Mouse (Mus musculus) cerebellum, postnatal 4 days (tissue): ENCODE results near the gene Srprb.
A peak's percentile ranks its signal among the peaks of the same experiment; 100 is the strongest.

Experiments
- DNase-seq, 2 experiments: peaks; one replicate each; pipeline ENCODE4 v3.0.0; 2022; ENCODE audit warnings: low spot score in 2 of 2, mixed read lengths in 1 of 2

The Srprb gene

DNA sequence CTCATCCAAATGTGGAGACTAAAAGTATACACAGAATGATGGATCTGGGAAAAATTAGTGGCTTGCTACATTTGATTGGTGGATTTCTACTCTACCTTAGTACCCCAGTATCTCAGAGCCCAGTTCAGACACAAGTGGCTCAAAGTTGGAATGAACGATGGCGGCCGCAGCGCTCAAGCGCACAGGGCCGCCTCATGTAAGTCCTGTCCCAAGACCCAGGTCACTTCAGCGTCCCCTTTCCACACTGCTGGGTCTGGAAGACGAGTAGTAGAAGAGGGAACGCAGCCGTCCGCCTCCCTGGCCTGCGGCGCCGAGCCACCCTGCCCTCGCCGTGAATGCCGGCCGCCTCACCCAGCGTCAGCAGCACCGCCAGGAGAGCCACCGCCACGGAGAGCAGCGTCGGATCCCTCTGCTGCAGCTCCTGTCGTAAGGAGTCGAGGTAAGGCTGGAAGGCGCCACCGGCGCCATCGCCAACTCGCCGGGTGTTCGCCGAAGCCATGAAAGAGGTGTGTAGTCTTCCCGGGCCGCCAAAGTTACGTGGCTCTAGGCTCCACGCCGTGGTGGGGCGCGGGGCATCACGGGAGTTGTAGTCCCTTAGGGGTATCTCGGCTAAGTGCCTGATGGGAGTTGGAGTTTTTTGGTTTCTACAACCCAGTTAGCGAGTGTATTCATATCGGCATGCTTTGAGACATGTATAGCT is at the start of gene Srprb:
Srprb (minus strand) TSS at position 577 of the 700 bp plus-strand sequence.
- DNase-seq, result peak; percentile 84 to 90

DNA sequence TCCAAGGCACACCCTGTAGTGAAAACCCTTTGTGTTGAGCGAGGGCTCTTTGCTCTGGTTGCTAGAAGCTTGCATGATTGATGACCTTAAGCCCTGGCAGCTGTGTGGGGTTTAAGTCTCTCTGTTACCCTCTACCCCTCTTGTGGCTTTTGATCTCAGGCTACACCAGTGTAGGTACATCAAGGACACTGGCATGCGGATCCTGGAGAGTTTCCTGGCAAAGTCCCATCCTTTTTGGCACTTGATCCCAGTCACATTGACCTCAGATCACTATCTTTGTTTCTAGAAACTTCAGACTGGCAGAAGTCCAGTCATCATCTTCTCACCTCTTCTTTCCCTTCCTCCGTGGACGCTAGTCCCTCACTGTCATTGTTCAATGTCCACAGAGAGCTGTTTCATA is 46.7 kb upstream of the Srprb start:
- DNase-seq, result no peak

DNA sequence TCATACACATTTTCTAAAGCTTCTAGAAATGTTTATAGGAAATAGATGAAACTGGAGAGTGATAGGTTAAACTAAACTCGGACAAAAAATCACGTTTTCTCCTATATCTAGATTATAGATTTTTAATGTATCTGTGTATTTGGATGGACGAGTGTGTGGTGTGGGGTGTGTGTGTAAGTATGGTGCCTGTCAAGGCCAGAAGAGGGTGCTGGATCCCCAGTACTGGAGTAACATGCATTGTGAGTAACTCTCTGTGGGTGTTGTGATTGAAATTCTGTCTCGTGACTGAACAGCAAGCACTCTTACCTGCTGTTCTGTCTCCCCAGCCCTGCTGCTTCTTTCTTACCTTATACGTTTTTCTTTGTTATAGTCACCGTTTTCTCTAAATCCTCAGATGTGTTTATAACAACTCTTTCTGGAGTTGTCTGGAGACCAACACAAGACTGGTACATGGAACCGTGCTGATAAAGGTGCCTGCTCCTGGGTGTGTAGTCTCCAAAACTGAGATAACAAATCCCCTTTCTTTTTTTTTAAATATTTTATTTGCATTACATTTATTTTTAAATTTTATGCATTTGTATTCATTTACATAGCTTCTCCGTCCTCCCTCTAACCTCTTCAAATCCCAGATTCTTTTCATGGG is 44.7 kb upstream of the Srprb start:
- DNase-seq, result no peak

DNA sequence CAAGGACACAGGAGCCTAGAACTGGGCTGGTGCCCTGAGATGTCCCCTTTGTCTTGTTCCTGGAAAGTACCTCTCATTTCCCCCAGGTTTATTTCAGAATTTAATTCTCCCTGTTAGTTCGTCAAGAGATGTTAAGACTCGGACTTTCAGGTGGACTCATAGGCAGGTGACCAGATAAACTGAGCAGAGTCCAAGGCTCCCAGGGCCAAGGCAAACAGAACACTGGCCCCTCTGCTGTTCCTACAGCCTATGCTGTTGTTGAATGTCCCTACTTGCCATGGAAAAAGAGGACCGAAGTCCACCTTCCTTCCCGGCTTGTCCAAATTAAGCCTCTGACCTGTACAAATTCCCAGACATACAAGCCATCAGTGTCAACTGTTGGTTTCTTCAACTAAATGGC is 41.7 kb upstream of the Srprb start:
- DNase-seq, result no peak

DNA sequence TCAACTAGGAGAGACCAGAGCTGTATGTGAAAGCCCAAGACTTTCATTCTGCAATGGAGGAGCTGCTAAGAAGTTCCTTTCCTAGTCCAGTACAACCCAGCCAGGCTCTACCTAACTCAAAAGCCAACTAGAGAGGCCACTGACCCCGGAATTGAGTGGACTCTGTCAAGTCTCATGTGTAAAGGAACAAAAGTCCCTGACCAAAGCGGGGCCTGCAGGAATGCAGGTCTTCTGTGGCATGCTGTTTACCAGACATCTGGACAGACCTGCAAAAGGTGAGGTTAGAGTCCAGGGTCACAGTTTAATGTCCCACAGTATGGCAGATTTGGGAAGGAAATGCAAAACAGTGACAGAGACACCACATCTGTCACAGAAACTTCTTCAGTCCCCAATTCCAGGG is 39.3 kb upstream of the Srprb start:
- DNase-seq, result no peak

DNA sequence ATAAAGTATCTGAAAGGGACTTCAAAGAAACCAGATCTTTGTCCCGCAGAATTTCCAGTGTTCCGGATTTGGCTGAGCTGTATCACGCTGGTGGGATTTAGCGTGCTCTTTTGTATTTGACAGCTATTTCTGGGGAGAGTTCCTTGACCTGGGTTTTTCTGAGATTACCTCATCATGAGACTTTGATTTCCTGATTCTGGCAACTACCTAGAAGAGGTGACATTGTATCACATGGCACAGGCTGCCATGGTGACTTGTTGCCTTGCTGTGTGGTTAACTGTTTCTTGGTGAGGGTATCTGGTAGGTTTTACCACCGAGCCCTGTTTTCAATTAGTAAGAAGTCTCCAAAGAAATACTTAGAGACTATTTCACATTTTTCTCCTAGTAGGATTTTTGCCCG is 37.5 kb upstream of the Srprb start:
- no peak for DNase-seq

DNA sequence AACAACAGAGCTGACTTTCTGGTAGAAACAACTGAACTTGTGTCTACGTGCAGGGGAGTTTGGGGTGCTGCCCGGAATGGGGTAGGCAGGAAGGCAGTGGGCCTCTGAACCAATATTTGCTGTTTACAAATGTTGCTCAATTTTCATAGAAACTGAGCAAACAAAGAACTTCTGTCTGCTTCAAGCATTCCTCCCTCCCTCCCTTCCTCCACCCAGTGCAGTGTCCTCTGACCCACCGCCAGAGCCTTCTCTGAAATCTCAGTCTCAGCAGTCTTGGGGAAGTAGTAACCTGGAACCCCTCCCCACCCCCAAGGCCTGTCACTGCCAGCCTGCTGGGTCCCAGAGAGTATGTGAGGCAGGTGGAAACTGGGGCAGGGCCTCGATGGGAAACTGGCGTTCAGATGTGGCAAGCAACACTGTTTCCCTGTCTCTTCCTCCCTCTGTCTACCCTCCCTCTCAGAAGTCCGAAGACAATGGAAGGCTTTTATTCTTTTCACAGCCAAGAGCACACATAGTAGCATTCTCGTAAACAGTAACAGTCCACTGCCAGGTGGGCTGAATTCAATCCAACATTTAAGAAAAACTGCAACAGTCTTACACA is 32.7 kb upstream of the Srprb start:
- no peak for DNase-seq

DNA sequence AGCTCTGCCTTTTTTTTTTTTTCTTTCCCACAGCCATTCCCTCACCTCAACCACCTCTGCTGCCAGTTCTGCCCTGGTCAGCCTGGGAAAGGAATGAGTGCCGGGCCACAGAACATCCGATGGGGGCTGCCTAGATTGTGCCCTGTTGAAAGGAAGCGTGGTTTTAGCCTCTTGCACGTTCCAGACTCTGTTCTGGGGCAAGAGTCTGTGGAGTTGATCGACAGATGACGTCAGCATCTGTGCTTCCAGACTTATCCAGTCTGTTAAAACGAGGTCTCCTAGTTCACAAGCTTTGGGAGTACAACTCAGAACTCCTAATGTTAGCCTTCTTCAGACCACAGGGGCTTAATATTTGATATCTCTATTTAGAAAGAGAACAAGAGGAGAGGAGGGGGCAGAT is 32.1 kb upstream of the Srprb start:
- DNase-seq, result no peak

DNA sequence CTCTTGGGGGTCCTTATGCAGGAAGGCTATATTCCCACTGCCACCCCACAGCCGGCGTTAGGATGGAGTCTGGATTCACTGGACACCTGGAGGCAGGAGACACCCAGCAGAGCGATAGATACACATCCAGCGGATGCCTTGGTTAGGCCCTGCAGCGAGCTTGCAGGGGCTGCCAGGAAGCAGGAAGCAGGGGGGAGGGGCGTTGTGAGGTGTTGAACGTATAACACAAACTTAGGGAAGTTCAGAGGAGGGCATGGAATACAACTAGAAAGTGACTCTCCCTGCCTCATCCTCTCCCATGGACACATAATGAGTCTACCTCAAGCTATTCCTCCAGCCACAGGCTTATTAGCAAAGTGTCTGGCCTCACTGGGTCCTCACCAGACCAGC is 31.1 kb upstream of the Srprb start:
- DNase-seq, result no peak

DNA sequence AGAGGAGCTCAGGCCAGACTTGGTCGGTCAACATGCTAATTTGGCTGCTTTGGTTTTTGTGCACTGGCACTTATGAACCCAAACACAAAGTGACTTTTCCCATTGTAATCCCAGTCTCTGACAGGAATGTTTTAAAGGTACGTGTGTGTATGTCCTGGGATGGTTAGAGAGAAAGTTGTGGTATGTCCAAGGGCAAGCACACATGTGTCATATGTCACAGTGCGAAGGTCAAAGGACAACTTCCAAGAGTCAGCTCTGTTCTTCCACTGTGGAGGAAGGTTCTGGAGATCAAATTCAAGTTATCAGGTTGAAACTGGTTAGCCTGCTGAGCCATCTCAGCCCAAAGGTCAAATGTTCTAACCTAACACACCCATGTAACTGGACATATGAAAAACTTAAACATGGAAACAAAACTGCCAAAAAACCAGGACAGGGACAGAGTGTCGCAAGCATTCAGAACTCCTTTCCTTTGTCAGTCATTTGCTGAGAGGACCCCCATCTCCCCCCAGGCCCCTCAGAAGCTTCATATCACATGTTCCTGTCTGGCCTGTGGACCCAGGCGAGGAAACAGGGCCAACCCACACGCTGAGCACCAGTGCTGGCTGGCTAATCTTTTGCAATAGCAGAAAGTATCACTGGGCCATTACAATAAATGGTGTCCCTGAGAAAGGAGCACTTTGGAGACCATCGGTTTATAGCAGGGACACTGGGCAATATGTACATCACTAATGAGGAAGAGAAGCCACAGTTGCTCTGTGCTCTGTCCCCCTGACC is 30.5 kb upstream of the Srprb start:
- DNase-seq, result no peak

DNA sequence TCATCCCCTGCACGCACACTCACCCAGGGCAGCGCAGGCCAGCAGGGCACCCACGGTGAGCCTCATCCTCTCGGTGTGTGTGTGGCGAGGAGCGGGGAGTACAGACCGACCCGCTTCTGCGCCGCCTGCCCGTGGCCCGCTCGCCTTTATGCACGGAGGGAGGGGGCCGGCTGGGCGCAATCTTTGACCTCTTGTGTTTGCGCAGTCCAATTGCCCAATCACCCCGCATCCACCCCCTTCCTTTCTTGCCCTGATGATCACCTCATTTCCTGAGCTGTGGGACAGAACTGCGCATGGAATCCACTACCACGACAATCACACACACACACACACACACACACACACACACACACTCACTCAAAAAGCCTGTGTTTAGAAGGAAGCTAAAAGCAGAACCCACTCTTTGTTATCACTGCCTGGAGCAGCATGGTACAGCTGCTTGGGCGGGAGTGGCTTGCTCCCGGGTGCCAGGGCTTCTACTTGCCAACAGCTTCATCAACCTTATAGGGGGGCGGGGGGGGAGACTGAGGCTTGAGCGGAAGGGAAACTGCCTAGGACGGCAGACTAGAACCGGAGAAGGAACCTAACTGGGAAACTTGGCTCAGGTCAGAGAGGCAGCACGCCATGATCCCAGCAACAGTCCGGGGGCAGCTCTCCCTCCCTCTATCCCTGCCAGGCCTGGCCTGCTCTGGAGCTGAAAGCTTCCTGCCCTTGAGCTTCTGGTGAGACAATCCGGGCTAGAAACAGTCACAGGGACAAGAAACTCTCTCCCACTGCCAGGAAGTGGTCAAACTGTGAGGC is 28.4 kb upstream of the Srprb start, which contains the start of the genes Gm20425 and Trf:
Gm20425 (minus strand) TSS at position 157 of the 801 bp plus-strand sequence.
Trf (minus strand) TSS at position 294 of the 801 bp plus-strand sequence.
- peak in 1 of 2 experiments; percentile 27 for DNase-seq

DNA sequence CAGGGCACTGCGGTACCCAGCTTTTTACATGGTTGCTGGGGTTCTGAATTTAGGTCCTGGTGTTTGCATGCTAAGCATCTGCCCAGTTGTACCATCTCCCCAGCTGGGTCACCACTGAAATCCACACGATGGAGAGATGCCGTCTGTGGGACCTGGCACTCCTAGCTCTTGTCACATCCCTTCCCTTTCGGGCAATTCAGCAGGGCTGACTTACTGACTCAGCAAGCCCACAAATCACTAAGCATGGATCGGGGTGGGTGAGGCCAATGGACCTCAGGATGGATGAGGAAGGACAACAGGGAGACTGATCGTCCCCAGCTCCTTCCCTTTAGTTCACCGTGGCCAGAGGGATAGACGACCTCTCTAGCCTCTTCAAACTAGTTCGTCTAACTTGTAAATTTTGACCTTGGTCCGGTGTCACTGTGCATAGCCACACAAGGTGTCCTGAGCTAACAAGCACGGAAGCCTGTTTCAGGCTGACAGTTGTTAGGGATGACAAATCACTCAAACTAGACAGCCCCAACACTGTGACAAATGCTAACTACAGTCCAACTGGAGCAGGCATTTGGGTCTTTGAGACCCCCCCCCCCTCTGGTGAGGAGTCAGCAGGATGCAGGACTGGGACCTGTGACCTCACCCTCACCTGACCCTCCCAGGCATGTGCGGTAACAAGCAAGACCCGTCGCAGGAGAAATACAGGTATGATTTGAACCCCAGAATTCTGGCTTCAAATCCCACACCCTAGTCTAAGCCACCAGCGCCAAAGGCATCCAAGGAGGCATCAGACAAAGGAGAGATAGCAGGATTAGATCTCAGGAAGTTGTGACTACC is 27.3 kb upstream of the Srprb start:
- no peak for DNase-seq

DNA sequence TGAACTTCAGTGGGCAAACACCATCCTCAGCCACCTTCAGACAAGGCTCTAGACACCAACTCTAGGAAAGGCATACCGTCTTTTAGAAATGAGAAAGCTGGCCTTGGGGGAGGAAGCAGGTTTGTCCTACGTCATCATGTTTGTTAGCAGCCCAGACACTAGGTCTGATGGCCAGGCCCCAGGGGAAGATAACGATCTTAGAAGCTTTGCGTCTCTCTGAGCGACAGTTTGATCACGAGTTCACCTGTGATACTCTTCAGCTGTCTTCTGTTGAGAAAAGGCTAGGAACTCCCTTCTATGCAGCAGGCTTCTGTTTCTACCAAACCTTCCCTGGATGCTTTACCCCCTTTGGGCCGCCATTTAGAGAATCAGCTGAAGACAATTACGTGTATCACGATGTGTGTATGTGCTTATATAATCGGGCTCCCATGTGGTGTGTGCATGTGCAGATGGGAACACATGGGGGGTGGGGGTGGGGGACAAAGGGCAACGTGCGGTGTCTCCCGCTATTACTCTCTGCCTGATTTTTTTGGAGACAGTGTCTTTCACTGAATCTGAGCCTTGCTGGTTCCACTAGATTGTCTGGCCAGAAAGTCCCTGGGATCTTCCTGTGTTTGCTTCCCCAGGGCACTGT is 26.6 kb upstream of the Srprb start:
- DNase-seq, result no peak

DNA sequence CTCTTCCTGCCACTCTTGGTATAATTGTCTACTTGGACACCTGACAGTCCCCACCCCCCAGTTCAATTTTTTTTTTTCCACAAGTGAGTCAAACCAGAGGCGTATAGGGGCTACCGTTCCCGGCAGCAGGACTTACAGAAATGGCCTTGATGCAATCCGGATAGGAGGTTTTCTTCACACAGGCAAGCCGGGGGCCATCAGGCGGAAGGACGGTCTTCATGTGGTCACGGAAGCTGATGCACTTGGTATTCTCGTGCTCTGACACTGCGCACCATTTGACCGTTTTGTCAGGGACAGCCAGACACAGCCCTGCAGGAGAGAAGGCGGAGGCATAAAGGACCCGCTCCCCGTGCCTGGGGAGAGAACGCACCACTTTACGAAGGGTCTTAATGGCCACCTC is 25.8 kb upstream of the Srprb start:
- no peak for DNase-seq

DNA sequence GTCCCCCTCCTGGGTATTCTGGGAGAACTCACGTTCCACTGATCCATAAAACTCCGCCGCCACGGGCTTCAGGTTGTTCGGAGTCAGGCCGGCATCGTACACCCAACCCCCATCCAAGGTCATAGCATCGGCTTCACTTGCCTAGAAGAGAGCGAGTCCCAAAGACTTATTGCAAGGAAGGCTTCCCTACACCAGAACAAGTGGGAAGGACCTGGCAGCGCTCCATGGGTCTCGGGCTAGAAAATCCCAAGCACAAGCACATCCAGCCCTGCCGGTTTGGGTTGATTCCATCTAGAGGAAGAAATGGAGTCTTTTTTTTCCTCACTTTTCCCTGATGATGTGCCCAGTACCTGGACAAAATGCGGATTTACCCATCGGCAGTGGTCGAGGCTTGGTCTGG is 24.9 kb upstream of the Srprb start:
- no peak for DNase-seq

DNA sequence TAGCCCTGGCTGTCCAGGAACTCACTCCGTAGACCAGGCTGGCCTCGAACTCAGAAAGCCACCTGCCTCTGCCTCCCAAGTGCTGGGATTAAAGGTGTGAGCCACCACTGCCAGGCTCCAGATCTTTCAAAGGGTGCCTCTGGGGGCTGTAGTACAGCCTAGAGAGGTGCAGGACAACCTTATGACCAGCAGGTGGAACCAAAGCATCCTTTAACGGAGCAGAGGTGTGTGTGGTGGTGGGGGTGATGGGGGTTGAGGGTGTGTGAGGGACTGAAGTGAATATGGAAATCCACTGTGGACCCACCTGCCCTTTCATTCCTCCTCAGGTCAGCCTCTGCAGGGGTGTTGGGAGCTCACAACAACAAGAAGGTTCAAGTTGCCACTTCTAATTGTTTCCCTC is 23.5 kb upstream of the Srprb start:
- DNase-seq, result peak in 1 of 2 experiments; percentile 13

DNA sequence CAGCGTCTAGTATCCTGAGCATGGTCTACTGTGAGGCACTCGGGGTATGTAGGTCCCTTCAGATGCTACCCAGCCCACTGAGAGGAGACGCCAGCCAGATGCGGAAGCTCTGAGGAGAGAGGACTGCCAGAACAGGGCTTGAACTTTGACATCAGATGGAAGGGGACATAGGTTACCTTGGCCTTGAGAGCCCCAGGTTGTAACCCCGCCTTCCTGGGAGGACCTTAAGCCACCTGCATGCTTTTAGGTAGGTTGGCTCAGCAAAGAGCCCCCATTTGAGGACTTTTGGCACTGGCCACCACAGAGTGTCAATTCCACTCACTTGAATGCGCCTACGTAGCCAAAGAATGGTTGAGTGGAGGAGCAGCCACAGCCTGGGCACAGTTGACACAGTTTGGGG is 22.8 kb upstream of the Srprb start:
- DNase-seq, result no peak

DNA sequence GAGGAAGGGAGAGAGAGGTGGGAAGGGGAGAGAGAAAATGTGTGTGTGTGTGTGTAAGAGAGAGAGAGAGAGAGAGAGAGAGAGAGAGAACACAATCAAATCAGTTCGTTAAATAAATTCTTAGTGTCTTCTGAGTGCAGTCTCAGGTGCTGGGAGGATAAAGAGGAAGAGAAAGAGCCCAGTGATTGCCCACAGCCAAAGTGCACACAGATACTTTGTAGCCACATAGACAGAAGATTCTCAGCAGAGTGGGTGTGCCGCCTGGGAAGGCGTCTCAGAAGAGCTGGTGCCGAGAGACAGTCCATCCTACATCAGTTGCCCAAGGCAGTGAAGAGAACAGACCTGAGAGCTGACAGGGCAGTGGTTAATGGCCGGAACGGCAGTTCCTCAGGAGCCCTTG is 12.3 kb upstream of the Srprb start:
- no peak for DNase-seq

DNA sequence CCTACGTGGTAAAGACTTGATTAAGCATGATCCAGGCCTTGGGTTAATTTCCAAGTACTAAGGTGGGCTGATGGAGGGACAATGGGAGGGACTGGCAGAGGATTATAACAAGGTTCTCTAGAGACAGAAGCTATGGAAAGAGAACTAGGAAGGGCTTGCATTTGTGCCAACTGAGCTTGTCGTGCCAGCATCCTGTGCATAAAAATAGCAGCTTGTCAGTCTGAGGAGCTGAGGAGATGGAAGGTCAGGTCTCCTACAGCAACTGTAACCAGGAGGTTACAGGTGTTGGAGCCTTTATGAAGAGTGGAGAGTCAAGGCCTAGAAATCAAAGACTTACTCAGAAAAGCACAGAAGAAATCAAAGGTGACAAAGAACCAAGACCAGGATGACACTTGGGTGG is 11.7 kb upstream of the Srprb start:
- no peak for DNase-seq
